Mouse (Mus musculus) cerebellum, postnatal 36 days (tissue): ENCODE data around the gene 1810055G02Rik.

ENCODE experiments used
- DNase-seq, 2 experiments: peaks; one replicate each; pipeline ENCODE4 v3.0.0; 2021 to 2022; ENCODE audit warnings: mixed read lengths in 2 of 2

1810055G02Rik gene

DNA sequence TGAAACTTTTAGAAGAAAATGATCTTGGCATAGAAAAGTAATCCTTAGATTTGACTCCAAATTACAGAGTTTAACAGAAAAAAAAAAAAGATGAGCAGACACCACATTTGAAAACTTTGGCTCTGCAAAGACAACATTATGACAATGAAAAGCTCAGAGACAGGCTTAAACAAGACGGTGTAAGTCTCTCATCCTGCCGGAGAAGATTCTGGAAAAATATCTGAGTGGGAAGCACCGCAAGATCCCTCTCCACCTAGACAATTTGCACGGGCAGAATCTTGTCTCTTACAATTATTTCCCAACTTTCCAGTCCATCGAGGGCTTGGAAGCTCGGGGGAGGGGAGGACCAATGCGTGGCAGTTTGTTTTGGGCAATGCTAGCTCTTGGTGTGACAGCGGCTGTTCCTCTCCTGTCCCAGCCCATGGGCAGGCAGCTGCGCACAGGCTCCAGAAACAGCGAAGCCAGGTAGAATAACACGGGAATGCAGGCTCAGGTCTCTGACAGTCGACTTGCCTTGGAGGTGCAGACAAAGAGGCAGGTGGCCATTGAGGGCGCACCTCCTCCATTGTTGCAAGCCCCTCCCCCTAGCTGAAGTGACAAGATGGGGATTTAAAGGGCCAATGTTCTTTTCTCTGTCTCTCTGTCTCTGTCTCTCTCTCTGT lies 35.9 kb downstream of the 1810055G02Rik start:
- DNase-seq = peak; percentile 74 to 79

DNA sequence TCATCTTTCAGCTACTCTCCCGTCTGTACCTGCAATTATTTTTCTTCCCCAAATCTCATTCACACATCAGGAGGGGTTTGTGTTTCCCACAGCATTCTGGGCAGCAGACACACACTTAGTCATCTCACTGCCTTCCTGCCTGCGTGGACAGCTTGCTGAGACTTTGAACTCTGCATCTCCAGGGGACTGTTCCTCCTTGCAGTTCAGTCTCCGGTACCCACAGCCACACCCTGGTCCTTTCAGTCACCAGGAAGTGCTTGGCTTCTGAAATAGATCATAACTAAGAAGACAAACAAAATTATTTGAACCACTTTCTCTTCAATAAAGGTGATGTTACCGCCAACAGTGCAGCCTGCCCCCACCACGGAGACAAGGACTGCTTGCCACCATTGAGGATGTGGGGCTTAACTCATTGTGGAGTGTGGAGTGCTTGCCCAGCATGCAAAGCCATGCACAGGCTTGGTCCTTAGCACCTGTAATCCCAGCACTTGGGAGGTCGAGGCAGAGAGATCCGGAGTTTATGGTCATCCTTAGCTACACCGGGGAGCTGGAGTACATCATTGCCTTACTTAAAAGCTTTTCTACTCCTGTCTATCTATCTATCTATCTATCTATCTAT lies 44.6 kb downstream of the 1810055G02Rik start:
- no peak for DNase-seq

DNA sequence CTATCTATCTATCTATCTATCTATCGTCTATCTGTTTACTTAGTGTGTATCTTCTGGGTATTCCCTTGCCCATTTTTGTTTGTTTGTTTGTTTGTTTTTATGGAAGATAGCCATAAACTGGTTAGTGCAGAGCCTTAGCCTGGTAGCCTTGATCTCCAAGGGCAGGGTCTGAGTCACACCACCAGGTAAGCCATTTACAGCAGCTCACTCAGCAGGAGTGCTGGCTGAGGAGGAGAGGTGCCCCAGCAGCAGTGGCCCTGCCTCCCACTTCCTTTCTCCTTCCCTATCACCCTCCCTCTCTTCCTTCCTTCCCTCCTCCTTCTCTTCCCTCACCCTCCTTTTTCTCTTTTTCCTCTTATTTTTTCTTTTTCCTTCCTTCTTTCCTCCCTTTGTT lies 45.1 kb downstream of the 1810055G02Rik start:
- no peak for DNase-seq

DNA sequence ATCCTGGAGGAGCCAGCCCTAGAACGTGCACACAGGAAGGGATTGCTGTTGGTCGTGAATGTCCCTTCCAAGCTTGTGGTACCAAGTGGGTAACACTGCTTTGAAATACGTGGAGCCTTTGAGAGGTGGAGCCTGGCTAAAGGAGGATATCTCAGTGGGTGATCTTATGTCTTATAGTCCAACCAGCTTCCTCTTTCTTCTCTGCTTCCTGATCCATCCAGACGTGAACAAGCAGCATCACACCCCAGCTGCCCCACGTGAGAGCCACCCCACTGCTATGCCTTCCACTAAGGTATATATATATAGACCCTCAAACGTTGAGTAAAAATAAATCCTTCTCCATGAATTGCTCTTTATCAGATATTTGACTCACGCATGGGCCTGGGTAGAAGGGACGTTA lies 45.6 kb downstream of the 1810055G02Rik start:
- no peak for DNase-seq

DNA sequence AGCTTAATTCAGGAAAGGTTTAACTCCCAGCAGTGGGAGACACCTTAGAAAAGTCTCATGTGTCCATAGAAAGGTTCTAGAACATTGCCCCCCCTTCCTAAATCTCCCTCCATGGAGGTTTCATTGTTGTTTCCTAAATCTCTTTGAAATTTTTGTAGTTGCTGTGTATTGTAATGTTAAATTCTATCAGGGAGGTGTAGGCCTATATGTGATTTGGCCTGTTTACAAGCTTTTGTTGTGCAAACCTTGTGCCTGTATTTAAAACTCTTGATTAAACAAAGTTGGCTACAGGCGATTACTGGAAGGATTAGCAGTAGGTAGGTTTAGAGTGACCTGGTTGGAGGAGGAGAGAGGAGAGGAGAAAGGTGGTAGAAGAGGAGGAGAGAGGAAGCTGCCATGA lies 49.8 kb downstream of the 1810055G02Rik start:
- no peak for DNase-seq

DNA sequence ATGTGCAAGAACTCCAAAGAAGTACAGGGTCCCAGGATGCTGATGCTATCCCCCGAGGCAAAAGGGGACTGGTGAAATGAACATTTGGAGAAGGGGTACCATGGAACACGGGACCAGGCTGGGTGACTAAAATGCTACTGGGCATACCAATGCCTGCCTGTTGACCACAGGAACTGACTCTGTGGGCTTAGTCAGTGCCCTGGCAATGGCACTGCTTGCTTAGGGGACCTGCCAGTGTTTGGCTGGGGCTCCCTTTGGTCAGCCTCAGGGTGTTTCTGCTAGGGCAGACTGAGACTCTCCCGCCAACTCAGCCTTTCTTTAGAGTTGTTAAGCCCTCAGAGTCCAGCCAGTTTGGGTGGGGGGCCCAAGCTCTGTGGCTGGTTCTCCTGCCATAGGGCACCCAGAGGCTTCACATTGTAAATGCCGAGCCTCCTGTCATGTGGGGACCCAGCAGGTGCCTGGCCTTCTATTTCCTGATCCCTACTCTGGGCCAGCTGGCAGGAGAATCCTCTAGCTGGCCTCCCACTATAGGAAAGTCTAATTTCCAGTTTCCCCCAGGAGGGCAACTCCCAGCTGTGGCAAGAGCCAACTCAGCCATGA lies 57.2 kb downstream of the 1810055G02Rik start:
- DNase-seq = peak; percentile 62

DNA sequence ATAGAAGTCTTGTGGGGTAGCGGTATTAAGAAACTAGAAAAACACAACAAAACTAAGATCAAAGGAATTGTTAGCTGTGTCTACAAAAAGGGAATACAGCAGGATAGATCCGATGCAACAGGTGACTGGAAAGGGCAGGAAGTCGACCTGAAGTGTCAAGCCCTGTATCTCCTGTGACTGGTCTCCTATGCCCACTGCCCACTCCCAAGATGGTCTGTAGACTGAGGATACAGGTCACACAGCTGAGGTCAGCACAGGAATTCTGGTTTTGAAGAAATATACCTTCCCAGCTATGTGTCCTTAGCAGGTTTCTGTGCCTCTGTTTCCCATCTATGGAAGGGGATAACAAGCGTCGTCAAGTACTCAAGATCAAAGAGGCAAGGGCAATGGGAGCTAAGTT lies 58.3 kb downstream of the 1810055G02Rik start:
- DNase-seq = no peak

DNA sequence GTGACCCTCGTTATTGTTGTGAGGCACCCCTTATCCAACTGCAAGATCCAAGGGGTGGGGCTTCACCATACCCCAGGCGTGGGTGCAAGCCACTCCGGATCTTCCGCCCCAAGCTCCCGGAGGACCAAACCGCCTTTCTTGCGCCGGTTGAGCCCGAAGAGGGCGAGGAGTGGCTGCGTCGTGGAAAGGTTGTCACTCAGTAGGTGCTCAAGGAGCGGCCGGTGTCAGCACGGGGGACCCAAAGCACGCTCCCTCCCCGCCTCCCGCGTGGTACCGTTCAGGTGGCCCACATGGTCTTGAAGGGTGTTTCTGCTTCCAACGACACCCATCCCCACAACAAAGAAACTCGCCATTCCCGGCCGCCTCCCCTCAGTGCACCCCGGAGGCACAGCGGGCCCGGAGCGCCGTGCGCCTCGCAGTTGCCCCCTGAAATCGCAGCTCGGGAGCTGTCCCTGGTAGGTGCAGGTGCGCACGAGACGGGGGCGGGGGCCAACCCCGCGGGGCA lies 59.2 kb downstream of the 1810055G02Rik start, which contains the start of gene Kmt5b:
Gene Kmt5b (plus strand): TSS at position 146 of the 505 bp plus-strand sequence.
- no peak for DNase-seq
